Mouse (Mus musculus): Measurements from ENCODE around the gene As3mt. TPM values are rescaled to one million over a fixed set of nuclear protein-coding genes. Genes with fewer than 3 reads are reported as not detected.

Gene As3mt
- 10 to 100 TPM; 90.0 to 92.7 TPM for total RNA-seq (2021)
- long read RNA-seq, experiment 1, transcript As3mt-201 (11 exons, 1,736 nt): major isoform, 43 of 53 reads
- long read RNA-seq, experiment 1, partial matches to known transcripts: 4 of 53 reads
- long read RNA-seq, experiment 1, other reads (novel, unspliced or antisense): 5 of 53 reads
- long read RNA-seq, experiment 2, transcript As3mt-201 (11 exons, 1,736 nt): major isoform, 163 of 208 reads
- long read RNA-seq, experiment 2, partial matches to known transcripts: 28 of 208 reads
- long read RNA-seq, experiment 2, other reads (novel, unspliced or antisense): 13 of 208 reads

DNA sequence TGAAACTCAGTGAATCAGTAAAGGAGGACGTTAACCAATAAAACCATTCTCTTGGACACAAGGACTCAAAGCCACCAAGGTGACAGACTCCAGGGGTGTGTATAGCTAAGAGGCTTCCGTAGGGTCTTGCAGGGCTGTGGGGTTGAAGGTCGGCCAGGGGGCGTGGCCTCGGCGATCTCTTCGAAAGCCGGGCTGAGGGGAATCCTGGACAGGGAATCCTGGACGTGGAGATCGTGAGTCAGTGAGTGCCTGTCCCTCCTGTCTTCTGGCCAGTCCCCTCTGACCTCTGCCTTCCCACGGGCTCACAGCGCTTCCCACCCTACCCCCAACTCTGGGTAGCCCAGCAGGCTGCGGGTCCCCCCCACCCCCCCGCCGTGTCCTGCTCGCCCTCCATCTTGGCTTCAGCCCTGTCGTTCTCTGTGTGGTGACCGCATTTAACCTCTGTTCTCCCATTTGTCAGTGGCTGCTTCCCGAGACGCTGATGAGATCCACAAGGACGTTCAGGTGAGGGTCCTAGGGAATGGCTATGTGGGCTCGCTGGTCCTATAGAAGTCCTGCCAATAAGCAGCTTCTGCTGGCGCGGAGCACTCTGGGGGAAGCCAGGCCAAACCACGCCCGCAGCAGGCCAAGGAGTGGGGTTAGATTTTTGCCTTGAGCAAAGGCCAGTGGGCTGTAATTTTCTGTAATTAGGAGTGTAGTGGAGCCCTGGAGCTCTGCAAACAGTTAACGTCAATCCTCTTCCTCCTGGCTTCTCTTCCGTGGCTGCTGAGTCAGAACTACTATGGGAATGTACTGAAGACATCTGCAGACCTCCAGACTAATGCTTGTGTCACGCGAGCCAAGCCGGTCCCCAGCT lies at the start of gene As3mt:
As3mt (plus strand) TSS at position 163 of the 856 bp plus-strand sequence.
- peak; percentile 71 to 74 for DNase-seq (ENCODE audit: low spot score in 2 of 2)

DNA sequence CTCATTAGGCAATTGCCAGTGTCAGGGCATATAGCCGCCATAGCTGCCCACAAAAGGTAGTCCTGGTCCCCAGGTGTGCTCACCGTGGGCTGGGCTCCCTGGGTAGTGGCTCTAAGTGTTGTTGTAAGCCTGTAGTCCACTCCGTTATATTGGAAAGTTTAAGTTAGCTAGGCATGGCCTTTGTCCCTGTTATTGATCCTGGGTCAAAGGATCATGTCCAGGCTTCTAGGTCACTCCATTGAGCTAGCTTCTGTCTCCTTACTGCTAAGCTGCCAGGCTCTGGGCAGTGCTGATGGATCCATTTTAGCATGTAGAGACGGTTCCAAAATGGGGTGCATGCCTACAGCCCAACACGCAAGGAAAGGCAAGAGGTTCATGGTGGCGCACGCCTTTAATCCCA lies 48.9 kb upstream of the As3mt start:
- DNase-seq (ENCODE audit: low spot score in 2 of 2): no peak

DNA sequence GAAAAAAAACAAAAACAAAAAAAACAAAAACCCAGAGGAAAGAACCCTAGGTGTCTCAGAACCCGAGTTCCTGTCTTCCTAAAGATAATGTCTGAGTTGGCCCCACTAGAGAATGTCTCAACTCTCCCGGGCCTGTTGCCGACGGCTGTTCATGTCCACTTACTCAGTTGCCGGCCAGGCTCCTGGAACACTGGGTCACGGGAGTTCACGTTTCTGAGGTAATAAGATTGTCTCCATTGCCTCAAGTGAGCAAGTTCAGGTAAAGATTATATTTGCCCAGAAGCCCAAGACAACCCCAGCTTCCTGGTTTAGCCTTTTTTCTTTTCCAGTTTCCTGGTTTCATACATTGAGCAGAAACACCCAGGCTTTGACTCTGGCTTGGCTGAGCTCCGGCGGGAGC lies 48.4 kb upstream of the As3mt start:
- DNase-seq (ENCODE audit: low spot score in 2 of 2): no peak

DNA sequence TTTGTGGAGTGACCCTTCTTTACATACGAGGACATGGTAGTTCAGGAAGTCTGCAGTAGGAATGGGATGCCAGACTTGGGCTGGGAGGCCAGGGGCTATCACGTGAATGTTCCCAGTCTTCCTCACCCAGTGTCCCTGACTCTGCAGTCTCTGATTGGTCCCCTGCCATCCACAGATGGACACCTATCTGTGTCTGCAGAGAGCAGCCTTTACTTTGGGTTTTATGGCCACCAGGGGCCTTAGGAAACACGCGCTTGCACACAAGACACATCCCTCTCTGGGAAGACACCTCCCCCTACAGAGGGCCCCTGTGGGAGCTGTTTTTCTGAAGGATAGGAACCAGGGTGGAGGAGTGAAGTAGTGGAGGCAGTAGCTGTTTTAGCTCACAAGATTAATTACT lies 45.7 kb upstream of the As3mt start:
- no peak for DNase-seq (ENCODE audit: low spot score in 2 of 2)

DNA sequence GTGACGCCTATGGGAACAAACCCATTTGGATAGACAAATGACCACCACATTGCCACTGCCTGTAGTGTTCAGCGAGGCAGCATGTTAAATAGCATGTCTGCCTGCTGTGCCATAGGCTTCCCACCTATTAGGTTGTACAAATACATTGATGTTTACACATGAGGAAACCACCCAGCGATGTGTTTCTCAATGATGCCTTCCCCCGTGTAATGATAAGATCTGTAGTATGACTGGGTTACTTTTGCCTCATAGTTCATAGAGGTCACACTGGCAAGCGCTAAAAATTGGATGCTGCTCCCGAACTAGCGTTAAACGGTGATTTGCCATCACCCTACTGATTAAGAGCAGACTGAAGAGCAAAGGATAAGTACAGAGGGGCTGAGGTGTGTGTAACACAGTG lies 45.0 kb upstream of the As3mt start:
- no peak for DNase-seq (ENCODE audit: low spot score in 2 of 2)

DNA sequence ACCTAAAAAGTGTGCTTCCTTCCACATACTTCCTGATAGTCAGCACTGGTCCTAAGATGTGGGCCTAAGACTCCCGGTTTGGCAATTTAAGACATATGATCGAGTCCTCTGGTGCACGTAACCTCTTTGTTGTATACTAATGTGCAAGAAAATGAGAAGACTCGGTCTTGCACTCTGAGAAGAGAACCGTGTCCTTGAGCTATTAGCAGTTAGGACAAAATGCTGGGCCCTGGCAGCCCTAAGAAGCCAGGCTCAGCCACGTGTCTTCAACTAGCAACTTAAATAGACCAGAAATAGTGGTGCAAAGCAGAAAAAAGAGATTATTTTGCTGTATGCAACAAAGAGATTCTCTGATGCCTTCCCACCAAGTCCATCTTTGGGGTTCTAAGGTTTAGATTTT lies 44.5 kb upstream of the As3mt start:
- no peak for DNase-seq (ENCODE audit: low spot score in 2 of 2)

DNA sequence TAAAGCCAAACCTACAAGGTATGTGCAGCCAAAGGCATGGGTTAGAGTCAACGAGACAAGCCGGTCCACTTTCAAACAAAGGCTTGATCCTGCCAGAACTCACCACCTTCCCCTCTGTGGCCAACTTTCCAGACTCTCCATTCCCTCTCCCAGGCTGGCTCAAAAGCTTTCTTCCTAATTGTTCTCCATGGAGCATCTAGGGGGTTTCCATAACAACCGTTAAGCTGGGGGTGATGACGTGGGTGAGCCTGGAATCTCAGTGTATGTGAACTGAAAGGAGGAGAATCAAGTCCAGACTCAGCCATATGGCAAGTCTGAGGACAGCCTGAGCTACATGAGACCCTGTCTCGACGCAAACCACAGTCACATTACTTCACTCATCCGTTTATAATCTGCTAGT lies 41.8 kb upstream of the As3mt start:
- DNase-seq (ENCODE audit: low spot score in 2 of 2): no peak

DNA sequence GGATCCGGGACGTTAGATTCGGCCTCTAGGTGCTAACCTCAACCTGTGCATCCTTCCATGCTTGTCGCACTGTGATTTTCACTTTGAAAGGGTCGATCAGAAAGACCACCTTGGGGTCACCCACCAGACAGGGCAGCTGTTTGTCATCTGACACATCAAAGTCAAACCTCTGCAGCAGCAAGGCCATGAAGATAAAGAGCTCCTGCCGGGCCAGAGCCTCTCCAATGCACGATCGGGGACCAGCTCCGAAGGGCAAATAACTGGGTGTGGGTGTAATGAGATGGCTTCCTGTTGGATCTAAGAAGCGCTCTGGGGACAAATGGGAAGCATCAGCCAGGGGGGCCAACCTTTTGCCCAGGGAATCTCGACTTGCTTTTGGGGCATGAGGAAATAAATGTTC lies 40.0 kb upstream of the As3mt start:
- DNase-seq (ENCODE audit: low spot score in 2 of 2): no peak

DNA sequence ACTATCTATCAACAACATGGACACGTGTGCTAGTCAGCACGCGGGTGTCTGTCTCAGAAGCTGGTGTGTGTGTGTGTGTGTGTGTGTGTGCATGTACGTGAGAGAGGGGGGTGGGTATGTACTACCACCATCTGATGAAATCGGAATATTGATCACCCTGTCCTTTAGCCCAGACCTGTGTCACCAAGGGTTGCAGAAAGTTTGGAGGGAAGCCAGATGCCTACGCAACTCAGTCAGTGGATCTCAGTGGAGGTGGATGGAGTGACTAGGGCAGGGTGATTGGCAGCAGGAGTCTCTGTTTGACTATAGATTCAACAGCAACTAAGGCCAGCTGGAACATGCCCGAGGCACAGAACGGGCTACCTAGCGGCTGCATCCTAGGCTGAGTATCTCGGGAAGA lies 39.0 kb upstream of the As3mt start:
- DNase-seq (ENCODE audit: low spot score in 2 of 2): no peak

DNA sequence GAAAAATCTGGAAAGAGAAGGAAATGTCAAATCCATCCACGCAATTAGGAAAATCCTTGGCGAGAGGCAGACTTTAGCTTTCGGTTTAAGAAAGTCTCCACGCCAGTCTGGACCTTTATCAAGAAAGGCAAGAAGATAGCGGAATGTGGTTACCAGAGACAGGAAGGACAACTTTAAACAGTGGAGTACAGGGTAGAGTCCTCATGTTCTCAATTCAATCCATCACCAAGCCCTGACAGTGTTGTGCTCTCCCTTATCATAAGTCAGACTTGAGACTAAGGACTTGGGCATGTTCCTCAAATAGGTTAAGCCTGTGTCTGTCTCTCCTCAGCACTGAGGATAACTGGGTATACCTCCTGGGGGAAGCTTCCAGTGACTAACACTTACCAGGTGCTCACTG lies 37.5 kb upstream of the As3mt start:
- DNase-seq (ENCODE audit: low spot score in 2 of 2): no peak

DNA sequence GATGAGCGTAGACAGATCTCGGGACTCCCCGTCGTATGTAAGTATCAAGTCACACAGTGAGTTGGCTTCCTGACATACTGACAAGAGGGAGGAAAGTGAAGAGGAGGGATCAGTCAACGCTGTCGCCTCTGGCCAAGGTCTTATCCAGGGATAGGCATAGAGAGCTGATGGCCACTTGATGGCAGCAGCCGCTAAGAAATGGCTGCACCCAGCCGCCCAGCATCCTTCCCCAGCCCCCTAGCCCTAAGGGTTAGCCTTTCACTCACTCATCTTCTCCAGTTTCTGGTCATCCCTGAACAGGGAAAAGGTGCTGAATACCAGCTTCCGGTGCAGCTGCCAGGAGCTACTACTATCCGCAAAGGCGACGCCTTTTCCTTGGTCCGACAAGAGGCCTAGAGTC lies 36.6 kb upstream of the As3mt start:
- DNase-seq (ENCODE audit: low spot score in 2 of 2): peak; percentile 60

DNA sequence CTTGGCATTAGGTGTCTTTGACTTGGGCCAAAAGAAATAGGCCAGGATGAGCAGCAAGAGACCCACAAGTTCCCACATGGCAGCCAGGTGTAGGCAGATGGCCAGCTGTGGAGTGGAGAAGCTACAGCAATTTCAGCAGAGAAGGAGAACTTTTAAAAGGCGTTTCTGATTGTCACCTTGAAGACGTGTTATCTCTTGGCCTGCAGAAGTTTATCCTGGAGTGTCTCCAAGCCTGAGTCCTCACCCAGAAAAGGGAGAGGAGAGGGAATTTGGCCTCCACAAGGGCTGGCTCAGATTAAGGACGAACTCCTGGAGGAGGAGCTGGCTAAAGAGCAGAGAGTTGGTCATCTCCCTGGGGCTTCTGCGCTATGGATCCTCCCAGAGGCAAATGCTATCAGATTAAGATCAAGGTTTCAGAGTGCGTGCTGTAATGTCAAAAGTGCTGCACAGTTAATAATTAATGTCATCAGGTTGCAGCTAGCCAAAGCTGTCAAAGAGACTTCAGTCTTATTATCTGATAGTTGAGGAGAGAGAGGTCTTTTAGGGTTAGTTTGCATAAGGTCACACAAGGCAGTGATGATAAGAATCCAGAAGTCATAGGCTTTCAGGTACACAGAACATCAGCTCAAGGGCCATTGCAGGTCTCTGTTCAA lies 34.4 kb upstream of the As3mt start, which contains the start of gene Cyp17a1:
Cyp17a1 (minus strand) TSS at position 407 of the 653 bp plus-strand sequence.
- peak in 1 of 2 experiments; percentile 21 for DNase-seq (ENCODE audit: low spot score in 2 of 2)

DNA sequence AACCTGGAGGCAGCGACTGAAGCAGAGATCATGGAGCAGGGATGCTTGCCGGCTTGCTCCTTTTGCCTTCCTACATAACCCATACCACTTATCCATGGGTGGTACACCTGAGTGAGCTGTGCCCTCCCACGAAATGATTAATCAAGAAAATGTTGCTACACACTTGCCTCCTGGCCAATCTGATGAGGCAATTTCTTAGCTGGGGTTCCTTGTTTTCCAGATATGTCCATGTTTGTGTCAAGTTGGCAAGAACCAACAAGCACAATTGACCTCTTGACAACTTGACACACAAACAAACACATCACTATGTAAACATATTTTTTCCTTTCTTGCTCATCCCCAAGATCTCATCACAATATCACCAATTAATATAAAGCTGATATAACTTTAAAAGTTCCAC lies 31.6 kb upstream of the As3mt start:
- DNase-seq (ENCODE audit: low spot score in 2 of 2): no peak

DNA sequence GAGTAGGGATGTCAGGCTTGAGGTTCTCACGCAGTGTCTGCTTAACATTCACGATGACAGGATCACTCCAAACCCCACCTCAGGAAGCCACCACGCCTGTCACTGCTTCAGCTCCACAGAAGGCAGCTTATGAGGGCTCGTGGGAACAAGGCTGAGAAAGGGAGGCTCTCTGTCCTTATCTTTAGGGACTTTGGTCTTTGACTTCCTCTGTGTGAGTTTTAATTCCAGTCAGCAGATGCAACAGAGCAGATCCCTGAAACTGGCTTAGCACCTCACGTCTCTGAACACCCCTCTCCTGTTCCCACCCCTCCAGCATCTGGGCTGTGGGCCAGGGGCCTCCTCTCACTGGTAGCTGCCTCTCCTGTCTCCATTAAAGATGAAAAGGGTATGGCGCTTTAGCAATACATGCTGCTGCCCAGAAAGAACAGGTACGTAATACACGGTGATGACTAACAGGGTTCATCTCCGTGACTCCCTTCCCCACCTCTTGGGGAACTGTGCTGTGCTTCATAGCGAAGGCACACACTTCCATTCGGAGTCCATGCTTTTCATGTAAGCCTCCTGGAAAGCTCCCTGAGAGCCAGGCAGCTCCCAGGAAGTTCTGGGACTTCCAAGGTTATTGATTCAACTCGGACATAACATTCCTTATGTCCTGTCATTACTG lies 27.4 kb upstream of the As3mt start:
- DNase-seq (ENCODE audit: low spot score in 2 of 2): no peak

DNA sequence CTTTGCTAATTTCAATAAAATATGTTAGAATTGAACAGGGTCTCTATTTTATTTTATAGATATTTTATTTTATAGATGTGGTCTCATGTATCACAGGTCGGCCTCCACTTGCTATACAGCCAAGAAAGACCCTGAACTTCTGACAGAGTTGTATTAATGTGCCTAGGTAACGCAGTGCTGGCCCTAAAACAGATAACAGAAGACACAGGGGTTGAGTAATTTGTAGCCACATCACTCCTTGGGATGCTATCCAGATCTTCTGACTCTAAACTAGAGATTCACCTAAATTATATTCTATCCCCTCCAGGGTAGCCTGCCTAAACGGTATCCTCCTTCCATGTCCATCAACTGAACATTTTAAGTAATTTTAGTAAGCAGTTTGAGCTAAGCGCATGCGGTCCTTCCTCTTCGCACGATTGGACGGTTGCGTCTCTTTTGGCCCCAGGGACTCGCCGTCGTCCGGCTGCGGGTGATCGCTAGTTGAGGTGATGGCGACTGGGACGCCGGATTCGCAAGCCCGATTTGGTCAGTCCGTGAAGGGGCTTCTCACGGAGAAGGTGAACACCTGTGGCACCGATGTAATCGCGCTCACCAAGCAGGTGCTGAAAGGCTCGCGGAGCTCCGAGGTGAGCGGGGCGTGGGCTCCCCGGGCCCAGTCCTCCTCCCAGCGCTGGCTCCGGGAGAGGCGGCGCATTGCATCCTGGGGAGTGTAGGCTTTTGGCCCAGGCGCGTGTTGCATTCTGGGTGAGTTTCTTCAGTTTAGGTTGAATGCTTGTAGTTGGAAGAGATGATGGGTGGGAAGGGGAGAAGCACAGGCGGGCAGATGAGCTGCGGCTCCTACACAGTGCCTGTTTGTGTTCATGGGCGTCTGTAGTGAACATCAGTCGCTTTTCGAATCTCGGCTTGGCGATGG lies 17.5 kb upstream of the As3mt start, which contains the start of gene Borcs7:
Borcs7 (plus strand) TSS at position 447 of the 913 bp plus-strand sequence.
- DNase-seq (ENCODE audit: low spot score in 2 of 2): peak; percentile 83 to 88

DNA sequence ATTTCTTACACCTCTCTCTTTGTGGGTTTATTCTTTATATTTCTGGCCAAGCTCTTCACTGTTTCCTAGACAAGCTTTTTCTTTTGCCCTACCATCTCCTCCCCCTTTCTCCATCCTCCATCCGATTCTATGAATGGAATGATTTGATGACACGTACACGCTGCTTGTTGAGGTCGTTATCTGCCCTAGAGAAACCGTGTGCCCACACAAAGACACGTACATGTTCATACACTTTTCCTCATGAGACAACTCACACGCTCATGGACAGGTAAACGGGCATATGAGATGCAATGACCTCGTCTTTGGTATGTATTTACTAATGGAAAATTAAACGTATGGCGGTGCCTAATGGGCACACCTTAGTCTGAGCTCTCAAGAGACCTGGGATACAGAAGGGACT lies 16.9 kb upstream of the As3mt start:
- DNase-seq (ENCODE audit: low spot score in 2 of 2): no peak

DNA sequence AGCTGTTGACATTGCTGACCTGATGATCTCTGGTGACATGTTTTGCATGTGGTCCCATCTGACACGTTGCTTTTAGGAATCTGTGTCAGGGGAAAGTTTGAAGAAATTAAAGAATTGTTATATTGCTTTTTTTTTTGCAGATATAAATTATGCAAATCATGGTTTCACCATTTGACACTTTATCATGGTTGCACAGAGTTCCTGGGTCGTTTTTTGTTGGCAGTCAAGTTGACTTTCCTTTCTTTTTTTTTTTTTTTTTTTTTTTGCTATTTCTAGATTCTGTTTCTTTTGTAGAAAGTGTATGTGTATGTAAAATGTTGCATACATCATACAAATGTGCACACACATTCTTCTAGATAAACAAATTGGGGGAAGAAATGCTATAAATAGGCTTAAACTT lies 16.2 kb upstream of the As3mt start:
- DNase-seq (ENCODE audit: low spot score in 2 of 2): no peak

DNA sequence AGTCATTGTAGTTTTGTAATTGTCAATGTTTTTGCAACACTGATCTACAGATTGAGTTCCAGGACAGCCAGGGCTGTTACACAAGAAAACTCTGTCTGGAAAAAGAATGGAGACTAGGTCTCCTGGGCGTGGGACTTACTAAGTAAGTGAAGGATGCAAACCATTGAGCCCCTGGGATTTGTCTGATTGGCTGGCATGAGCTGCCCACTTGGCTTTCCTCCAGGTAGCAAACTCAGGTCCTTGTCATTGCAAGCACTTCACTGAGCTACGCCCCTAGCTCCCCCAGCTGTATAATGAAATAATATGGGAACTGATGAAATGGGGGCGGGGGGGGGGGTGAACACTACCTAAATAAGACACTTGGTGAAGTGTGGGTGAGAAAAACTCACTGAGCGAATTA lies 14.1 kb upstream of the As3mt start:
- no peak for DNase-seq (ENCODE audit: low spot score in 2 of 2)

DNA sequence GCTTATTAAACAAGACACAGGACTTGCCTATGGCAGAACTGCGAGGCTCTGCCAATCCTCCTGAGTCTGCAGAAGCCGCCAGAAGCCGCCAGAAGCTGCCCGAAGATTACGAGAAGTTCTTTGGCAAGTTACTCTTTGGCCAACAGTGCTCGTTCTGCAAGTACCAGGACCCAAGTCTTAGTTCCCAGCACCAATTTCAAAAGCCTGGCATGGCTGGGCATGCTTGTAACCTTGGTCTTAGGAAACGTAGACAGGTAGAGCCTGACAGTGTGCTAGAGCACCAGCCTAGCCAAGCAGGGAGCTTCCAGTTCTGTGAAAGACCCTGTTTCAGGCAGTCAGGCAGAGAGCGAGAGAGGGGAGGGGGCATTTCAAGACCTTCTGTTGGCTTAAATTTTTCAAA lies 10.8 kb upstream of the As3mt start:
- DNase-seq (ENCODE audit: low spot score in 2 of 2): no peak

DNA sequence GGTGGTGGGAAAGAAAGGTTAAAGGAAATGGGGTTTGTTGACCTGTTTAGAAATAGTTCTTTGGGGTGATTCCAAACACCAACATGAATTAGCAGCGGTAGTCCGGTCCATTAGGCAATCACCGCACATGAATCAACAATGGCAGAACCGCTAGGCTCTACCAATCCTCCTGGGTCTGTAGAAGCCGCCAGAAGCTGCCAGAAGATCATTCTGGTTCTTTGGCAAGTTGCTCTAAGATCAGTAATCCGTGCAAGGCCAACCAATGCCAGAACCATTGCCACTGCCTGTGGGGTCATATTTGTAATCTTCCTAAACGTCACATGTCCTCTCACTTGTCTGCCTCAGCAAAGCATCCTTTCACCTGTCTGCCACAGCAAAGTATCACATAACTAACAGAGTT lies 10.3 kb upstream of the As3mt start:
- DNase-seq (ENCODE audit: low spot score in 2 of 2): no peak
